Mouse (Mus musculus) CH12.LX (cell line): ENCODE data around the gene Cd86.

Source experiments
- BHLHE40 ChIP-seq: IDR thresholded peaks from 2 replicates; pipeline ENCODE4 v1.6.1; 2011; ENCODE audit warnings: mild to moderate bottlenecking, low read depth, low read length, improper control_type of control experiment
- CHD2 ChIP-seq: IDR thresholded peaks from 2 replicates; pipeline ENCODE4 v1.6.1; 2011; ENCODE audit warnings: low read length, improper control_type of control experiment
- CTCF ChIP-seq, 2 experiments: IDR thresholded peaks in 1 of 2; conservative IDR thresholded peaks in 1 of 2; 2 replicates each; pipeline ENCODE4 v1.5.1; 2011 to 2012; ENCODE audit warnings: low read depth in 2 of 2, low read length in 2 of 2, improper control_type of control experiment in 1 of 2, inconsistent platforms in 1 of 2, mild to moderate bottlenecking in 1 of 2, moderate library complexity in 1 of 2
- KAT2A ChIP-seq: IDR thresholded peaks from 2 replicates; pipeline ENCODE4 v1.6.1; 2012; ENCODE audit warnings: low read length, improper control_type of control experiment, inconsistent platforms; ENCODE audit not compliant: insufficient replicate concordance
- MAZ ChIP-seq: IDR thresholded peaks from 2 replicates; pipeline ENCODE4 v1.6.1; 2012; ENCODE audit warnings: low read depth, mild to moderate bottlenecking, inconsistent platforms, low read length, improper control_type of control experiment, moderate library complexity
- POLR2A ChIP-seq: IDR thresholded peaks from 2 replicates; pipeline ENCODE4 v1.6.1; 2011; ENCODE audit warnings: low read depth, mild to moderate bottlenecking, improper control_type of control experiment, low read length
- SMC3 ChIP-seq: IDR thresholded peaks from 2 replicates; pipeline ENCODE4 v1.6.1; 2011; ENCODE audit warnings: low read depth, low read length, improper control_type of control experiment
- TCF12 ChIP-seq: IDR thresholded peaks from 2 replicates; pipeline ENCODE4 v1.6.1; 2014; ENCODE audit warnings: low read depth, mild to moderate bottlenecking, inconsistent platforms, low read length, improper control_type of control experiment
- UBTF ChIP-seq: IDR thresholded peaks from 2 replicates; pipeline ENCODE4 v1.6.1; 2012; ENCODE audit warnings: low read depth, mild to moderate bottlenecking, inconsistent platforms, low read length, improper control_type of control experiment, moderate library complexity
- USF1 ChIP-seq: IDR thresholded peaks from 2 replicates; pipeline ENCODE4 v1.6.1; 2014; ENCODE audit warnings: low read depth, mild to moderate bottlenecking, inconsistent platforms, low read length, improper control_type of control experiment
- ZC3H11A ChIP-seq: IDR thresholded peaks from 2 replicates; pipeline ENCODE4 v1.6.1; 2012; ENCODE audit warnings: low read depth, mild to moderate bottlenecking, inconsistent platforms, low read length, improper control_type of control experiment
- ZMIZ1 ChIP-seq: IDR thresholded peaks from 2 replicates; pipeline ENCODE4 v1.6.1; 2012; ENCODE audit warnings: low read depth, mild to moderate bottlenecking, inconsistent platforms, low read length, improper control_type of control experiment

GRCm38 (mm10) chr16:36613701-36614100 lies 52.2 kb downstream of the Cd86 start:
- no peak for TF ChIP-seq USF1
- no peak for TF ChIP-seq CTCF (conservative IDR thresholded peaks at IDR 0.05 in 1 of 2, IDR thresholded peaks at IDR 0.05 in 1 of 2; ENCODE audit: low read depth in 2 of 2, low read length in 2 of 2)
- no peak for TF ChIP-seq KAT2A
- no peak for TF ChIP-seq ZC3H11A
- no peak for TF ChIP-seq POLR2A
- no peak for TF ChIP-seq ZMIZ1
- TF ChIP-seq CHD2: no peak
- TF ChIP-seq MAZ: no peak
- no peak for TF ChIP-seq BHLHE40
- no peak for TF ChIP-seq TCF12
- no peak for TF ChIP-seq SMC3
- no peak for TF ChIP-seq UBTF
